Mouse (Mus musculus) bone marrow, adult 2 months (tissue): ENCODE measurements around the gene Itsn1.

Experiments used
- CTCF ChIP-seq: fragments of 200-500 bp; IDR thresholded peaks from 2 replicates; pipeline ENCODE4 v1.5.1; 2011; ENCODE audit warnings: low read length, control low read depth; ENCODE audit not compliant: control insufficient read depth, insufficient read depth
- POLR2A ChIP-seq: fragments of 200-500 bp; IDR thresholded peaks from 2 replicates; pipeline ENCODE4 v1.6.1; 2011; ENCODE audit warnings: low read depth, mild to moderate bottlenecking, control low read depth, low read length, borderline replicate concordance; ENCODE audit not compliant: control insufficient read depth

DNA sequence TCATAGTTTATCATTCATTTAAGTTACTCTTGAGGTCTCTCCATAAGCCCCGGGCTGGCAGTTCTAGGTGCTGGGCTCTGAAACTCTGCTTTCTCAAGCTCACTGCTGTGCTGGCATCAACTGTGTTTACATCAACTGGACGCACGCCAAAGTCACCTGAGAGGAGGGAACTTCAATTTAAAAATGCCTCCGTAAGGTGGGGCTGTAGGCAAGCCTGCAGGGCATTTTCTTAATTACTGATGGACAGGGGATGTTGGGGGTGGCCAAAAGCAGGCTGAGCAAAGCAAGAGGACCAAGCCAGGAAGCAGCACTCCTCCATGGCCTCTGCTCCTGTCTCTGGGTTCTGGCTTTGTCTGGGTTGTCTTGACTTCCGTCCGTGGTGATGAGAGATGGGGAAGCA, 211.6 kb downstream of the Itsn1 start:
- TF ChIP-seq POLR2A (no peak), CTCF (no peak)
